Mouse (Mus musculus) lung, adult 2 months (tissue): ENCODE measurements at regions not wholly inside any gene's neighbourhood (a gene's known extent, or its start where the extent isn't known, plus 50 kb on each side); places are given as distances from the start of the nearest gene placed in this dataset.

Experiments
- CTCF ChIP-seq: fragments of 200-500 bp; IDR thresholded peaks from 2 replicates; pipeline ENCODE4 v1.5.1; 2011; ENCODE audit warnings: mild to moderate bottlenecking, low read length, control low read depth; ENCODE audit not compliant: insufficient read depth
- POLR2A ChIP-seq: fragments of 200-500 bp; IDR thresholded peaks from 2 replicates; pipeline ENCODE4 v1.6.1; 2011; ENCODE audit warnings: low read depth, mild to moderate bottlenecking, control low read depth, low read length, borderline replicate concordance; ENCODE audit errors: extremely low read depth

- TF ChIP-seq CTCF (no peak), POLR2A (no peak)
These were observed 797.4 kb downstream of the Robo1 start for GRCm38 (mm10) chr16:73105496-73105895.
